Mouse (Mus musculus): ENCODE data around the gene Catip.

Catip gene

DNA sequence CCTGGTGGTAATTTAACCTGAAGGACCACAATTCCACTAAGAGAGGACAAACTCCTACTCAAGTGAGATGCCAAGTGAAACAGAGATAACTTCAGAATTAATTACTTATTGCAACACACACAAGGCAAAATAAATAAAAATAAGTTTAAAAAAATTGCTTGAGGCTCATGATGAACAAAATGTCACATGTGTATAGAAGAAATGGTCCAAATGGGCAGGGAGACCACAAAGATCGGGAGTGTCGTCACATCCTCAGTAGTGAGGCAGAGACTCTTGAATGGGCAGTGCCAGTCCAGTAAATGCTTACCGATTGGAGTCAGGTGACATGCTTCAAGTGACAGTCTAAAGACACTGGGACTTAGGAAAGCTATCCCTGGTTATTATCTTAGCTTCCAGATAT, 38.6 kb downstream of the Catip start:
- no peak for DNase-seq (ENCODE audit: low spot score)

DNA sequence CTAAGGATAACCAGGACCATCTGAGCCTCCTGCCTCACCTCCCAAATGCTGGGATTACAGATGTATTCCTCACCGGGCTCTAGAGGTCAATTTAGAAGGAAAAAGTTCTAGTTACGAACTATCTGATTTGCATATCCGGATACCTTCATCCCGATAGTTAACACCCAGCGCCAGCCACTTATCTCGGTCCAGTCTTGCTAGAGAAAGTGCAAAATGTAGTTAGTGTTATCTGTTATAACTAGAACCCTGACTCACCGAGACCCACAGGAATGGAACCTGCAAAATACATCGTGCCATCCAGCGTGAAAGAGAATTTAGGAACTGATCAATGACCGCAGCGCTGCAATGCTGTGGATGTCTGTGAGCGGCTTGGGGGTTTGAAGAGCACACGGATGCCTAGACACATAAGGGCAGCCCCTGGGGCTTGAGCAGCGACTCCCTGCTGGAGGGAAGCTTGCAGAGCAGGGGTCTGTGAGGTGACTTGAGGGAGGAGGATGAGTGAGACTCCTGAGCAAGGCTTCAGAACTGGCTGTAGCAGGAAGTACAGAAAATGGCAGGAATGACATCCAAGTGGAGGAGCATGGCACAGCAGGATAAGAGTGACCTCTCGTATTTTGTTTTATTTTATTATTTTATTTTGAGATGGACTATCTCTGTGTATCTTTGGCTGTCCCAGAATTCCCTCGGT, 39.3 kb downstream of the Catip start:
- DNase-seq (ENCODE audit: low spot score) = no peak

DNA sequence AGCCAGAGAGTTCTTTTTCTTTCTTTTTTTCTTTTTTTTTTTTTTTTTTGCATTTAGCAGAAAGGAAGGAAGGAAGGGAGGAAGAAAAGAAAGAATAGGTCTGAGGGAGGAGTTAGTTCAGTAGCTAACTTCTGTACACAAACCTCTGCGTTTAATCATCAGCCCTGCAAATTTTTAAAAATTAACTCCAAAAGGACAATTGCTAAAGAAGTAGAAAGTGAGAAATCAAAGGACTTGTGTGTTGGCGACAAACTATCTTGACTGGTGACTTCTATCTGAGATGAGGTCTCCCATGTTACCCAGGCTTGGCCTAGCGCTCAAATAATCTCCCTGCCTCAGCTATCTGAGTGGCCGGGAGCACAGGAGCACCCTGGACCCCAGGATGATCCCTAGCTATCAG, 42.3 kb downstream of the Catip start:
- no peak for DNase-seq (ENCODE audit: low spot score)

DNA sequence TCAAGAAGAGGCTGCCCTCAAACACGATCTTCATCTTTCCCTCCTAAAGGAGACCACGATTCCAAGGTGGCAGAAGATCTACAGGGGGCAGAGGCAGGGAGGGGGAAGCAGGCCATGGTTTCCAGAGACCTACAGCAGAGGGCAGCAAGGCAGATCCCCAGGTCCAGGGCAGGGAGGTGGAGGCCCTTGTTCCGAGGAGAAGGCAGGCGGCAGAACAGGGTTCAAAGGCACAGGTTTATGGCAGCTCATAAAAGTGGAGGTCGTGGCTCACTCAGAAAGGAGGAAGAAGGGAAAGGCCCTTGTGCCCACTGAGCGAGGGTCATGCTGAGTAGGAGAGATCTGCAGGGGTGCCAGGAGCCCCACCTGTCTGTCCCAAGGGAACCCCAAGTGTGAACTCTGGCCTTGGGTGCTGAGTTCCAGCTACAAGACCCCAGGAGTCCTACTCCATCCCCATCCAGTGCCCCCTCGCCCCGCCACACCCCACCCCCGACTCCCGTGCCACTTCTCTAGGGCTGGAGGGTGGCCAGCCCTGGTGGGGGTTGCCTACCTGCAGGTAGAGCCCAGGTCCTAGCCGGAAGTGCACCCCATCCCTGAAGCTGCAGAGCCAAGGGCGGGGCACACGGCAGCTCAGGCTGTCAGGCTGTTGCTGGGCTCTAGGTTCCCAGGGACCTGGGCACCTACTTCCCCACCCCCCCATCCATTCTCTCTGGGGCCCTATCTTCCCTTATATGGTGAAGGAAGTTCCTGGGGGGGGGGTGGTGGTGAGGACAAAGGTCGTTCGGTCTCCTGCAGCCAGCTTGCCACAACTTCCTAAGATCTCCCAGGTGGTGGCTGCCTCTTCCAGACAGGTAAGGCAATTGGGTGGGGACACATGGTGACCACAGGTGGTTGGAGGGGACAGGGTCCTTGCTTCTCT, 46.9 kb downstream of the Catip start, which contains the start of gene Vil1:
Gene Vil1 (plus strand): TSS at position 788 of the 916 bp plus-strand sequence.
- no peak for DNase-seq (ENCODE audit: low spot score)

DNA sequence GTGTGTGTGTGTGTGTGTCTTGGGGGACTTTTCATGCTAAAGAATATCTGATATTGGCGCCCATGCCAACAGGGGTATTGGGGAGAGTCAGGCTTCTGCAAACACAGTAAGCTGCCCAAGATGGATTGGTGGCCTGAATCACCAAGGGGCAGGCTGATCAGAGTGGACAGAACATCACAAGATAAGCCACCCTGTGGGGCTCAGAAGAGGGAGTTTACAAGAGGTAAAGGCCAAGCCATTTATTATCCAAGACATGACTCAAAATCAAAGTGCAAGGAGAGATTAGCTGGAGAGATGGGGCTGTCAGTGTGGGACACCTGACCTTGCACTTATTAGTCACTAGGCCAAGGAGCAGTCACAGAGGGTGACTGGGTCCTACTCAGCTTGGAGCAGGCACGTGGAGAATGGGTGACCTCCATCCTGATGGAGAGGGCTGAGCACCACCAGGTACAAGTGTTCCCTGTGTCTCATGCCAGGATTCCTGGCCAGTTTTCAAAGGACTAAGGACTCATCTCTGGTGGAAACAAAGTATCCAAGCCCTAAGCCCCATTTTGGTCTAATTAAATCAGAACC, 49.9 kb downstream of the Catip start:
- DNase-seq (ENCODE audit: low spot score) = no peak

DNA sequence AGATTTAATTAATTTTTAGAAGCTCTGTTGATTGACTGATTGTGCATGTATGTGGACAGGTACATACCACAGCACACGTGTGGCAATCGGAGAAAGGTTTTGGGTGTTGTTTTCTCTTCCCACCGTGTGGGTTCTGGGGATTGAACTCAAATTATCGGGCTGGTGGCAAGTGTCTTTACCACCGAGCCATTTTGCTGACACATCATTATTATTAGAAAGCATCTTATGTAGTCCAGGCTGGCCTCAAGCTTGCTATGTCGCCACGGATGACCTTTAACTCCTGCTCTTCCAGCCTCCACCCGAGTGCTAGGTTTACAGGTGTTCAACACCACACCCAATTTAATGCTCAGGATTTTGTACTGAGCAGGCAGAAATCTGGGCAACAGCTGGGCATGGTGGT, 50.8 kb downstream of the Catip start:
- no peak for DNase-seq (ENCODE audit: low spot score)

DNA sequence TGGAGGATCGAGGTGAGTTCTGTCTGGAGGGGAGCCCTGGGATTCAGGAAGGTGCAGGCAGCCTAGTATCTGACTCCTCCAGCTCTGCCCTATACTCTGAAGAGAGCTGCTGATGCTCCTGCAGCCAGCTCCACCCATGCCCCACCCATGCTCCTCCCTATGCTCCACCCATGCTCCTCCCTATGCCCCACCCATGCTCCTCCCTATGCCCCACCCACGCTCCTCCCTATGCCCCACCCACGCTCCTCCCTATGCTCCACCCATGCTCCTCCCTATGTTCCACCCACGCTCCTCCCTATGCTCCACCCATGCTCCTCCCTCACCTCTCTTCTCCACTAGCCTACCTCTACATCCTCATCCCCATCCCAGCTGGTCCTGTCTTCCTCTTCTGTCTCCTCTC, 53.2 kb downstream of the Catip start:
- DNase-seq (ENCODE audit: low spot score) = peak; percentile 27

Data from retina, embryonic 14.5 days (tissue).